31 mouse cellular contexts compared by ENCODE assay signal in the genomic region with DNA sequence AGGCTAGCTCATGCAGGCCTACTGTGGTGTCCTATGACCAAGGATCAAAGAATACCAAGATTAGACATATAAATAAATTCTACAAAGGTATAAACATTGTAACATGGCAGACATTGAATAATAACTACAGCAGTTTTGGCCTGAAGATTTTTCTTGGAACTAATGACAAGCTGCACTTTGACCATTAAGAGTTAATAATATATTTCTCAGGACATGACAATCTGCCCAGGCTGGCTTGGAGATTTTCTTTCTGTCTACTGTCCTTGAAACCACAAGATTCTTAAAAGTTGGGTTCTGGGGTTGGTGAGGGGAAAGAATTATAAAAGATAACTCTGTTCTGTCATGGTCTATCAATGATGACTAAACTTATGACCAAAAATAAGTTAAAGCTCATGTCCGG. TPM values are rescaled to one million over a fixed set of nuclear protein-coding genes. Genes with fewer than 3 reads are reported as not detected.
"Had no signal": no experiment of that assay in that cellular context is flagged by ENCODE, and none has a peak within 500 bp of the region (broad histone marks: within the 10 kb centered on the region; RNA-seq: fewer than 3 reads in every experiment).

No protein-coding gene starts in this region.

- H3K27me3 ChIP-seq: embryonic facial prominence, embryonic 12.5 days; embryonic facial prominence, embryonic 13.5 days; embryonic facial prominence, embryonic 15.5 days; forebrain, embryonic 12.5 days; forebrain, embryonic 13.5 days; forebrain, embryonic 15.5 days had no signal

- H3K9ac ChIP-seq: embryonic facial prominence, embryonic 12.5 days; embryonic facial prominence, embryonic 13.5 days; embryonic facial prominence, embryonic 15.5 days; forebrain, embryonic 12.5 days; forebrain, embryonic 13.5 days; forebrain, embryonic 15.5 days; forebrain, postnatal 0 days had no signal

- H3K4me1 ChIP-seq: embryonic facial prominence, embryonic 15.5 days; forebrain, embryonic 13.5 days had no signal

- H3K27ac ChIP-seq: embryonic facial prominence, embryonic 10.5 days; embryonic facial prominence, embryonic 12.5 days; embryonic facial prominence, embryonic 13.5 days; embryonic facial prominence, embryonic 15.5 days; forebrain, embryonic 10.5 days; forebrain, embryonic 12.5 days; forebrain, embryonic 13.5 days; forebrain, embryonic 15.5 days; gastrocnemius, adult 2 months; heart, adult 2 months had no signal

- H3K4me2 ChIP-seq: embryonic facial prominence, embryonic 12.5 days; embryonic facial prominence, embryonic 13.5 days; embryonic facial prominence, embryonic 15.5 days; forebrain, embryonic 12.5 days; forebrain, embryonic 13.5 days; forebrain, embryonic 15.5 days had no signal

- ATAC-seq: forebrain, embryonic 13.5 days; forebrain, embryonic 14.5 days; forebrain, embryonic 15.5 days; forebrain, embryonic 16.5 days; forebrain, postnatal 0 days had no signal

- H3K4me3 ChIP-seq: embryonic facial prominence, embryonic 10.5 days; embryonic facial prominence, embryonic 12.5 days; embryonic facial prominence, embryonic 13.5 days; embryonic facial prominence, embryonic 15.5 days; erythroblast, embryonic 14.5 days; forebrain, embryonic 10.5 days; forebrain, embryonic 12.5 days; forebrain, embryonic 13.5 days; forebrain, embryonic 15.5 days; gastrocnemius, adult 2 months; heart, adult 2 months had no signal

- H3K36me3 ChIP-seq: embryonic facial prominence, embryonic 10.5 days; embryonic facial prominence, embryonic 12.5 days; embryonic facial prominence, embryonic 13.5 days; embryonic facial prominence, embryonic 15.5 days; forebrain, embryonic 10.5 days; forebrain, embryonic 12.5 days had no signal

- H3K9me3 ChIP-seq: embryonic facial prominence, embryonic 10.5 days; embryonic facial prominence, embryonic 12.5 days; embryonic facial prominence, embryonic 13.5 days; embryonic facial prominence, embryonic 15.5 days; forebrain, embryonic 10.5 days; forebrain, embryonic 12.5 days; forebrain, embryonic 13.5 days; forebrain, embryonic 15.5 days had no signal

- DNase-seq: cerebellum, adult 2 months; cerebellum, adult 8-10 months; cerebellum, adult 9-10 months; cerebellum, adult 9-11 months; cerebellum, postnatal 10 days; cerebellum, postnatal 14 days; cerebellum, postnatal 25 days; cerebellum, postnatal 36 days; embryo, embryonic 11 days; forebrain, postnatal 0 days; gastrocnemius, adult 2 months; gastrocnemius, postnatal 10 days; gastrocnemius, postnatal 14 days; gastrocnemius, postnatal 25 days; gastrocnemius, postnatal 36 days; heart, adult 18-20 months; heart, adult 2 months had no signal

RNA-seq across cellular contexts. Expression of a gene that starts 56.1 kb away (rescaled TPM):
- polyA plus RNA-seq: embryonic facial prominence, embryonic 10.5 days; embryonic facial prominence, embryonic 11.5 days; embryonic facial prominence, embryonic 12.5 days; embryonic facial prominence, embryonic 13.5 days; embryonic facial prominence, embryonic 14.5 days; embryonic facial prominence, embryonic 15.5 days; erythroblast, embryonic 14.5 days; forebrain, embryonic 13.5 days; gonadal fat pad, adult 2 months had no signal
